Mouse (Mus musculus): ENCODE measurements at regions not wholly inside any gene's neighbourhood (a gene's known extent, or its start where the extent isn't known, plus 50 kb on each side); places are given as distances from the start of the nearest gene placed in this dataset.
"Not testable (repeated sequence)": the region's sequence is repeated elsewhere in the genome, so short reads cannot be mapped to it uniquely, and the experiment has no call there.

DNA sequence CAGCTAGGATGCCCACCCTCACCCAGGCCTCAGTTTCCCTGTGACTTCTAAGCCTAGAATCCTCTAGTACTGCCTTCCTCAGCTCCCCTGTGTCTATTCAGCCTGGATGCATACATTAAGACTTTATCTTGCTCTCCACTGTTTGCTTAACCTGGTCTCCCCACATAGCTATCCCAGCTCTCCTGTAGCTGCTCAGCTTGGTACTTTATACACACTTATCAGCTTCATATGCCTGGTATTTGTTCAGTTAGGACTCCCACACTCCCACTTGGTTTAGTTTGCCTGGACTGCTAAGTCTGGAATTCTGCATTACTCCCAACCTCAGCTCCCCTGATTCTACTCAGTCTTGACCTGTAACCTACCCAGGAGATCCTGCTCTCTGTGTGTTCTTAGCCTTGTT lies 147.7 kb downstream of the Tmem121 start:
- no peak for DNase-seq (ENCODE audit: low spot score in 2 of 2)

DNA sequence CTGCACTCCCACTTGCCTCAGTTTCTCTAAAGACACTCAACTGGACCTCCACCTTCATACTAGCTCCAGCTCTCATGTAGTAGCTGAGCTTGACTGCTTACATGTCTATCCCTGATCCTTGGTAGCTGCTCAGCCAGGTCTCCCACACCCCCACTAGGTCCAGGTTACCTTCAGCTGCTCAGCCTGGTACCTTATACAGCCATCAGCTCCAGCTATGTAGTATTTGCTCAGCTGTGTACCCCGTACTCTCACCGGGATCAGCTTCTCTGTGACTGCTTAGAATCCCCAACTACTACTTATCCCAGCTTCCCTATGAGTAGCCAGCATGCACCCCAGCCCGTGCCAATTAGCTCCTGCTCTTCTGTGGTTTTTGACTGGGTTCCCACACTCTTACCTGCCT lies 148.1 kb downstream of the Tmem121 start:
- not testable (repeated sequence) for DNase-seq (ENCODE audit: low spot score in 2 of 2)

DNA sequence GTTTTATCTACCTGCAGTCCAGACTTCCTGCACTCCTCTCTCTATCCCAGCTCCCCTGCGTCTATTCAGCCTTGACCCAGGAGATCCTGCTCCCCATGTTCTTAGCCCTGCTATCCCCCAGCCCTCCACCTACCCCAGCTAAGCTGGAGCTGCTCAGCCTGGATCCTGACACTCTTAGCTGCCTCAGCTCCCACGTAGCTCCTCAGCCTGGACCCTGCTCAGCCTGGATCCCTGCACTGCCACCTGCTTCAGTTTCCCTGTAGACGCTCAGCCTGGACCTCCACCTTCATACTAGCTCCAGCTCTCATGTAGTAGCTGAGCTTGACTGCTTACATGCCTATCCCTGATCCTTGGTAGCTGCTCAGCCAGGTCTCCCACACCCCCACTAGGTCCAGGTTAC lies 151.5 kb downstream of the Tmem121 start:
- no peak for DNase-seq (ENCODE audit: low spot score in 2 of 2)

DNA sequence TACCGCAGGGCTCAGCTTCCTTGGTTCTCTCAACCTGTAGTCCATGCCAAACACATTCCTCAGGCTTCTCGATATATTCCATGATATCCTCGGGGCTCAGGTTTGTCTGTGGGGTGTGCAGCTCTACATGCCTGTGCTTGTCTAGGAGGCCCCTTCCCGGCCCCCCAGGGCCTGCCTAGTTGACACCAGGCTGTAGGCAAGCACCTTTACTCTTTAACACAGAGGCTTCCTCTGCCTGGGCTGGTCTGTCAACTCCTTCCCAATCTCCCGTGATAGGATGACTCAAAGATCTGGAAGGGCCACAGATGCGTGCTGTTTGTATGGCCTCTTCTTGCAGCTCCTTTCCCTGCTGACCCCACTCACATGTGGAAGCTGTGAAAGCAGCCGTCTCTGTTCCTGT lies 150.4 kb upstream of the Adam6b start:
- no peak for DNase-seq (ENCODE audit: low spot score in 2 of 2)

DNA sequence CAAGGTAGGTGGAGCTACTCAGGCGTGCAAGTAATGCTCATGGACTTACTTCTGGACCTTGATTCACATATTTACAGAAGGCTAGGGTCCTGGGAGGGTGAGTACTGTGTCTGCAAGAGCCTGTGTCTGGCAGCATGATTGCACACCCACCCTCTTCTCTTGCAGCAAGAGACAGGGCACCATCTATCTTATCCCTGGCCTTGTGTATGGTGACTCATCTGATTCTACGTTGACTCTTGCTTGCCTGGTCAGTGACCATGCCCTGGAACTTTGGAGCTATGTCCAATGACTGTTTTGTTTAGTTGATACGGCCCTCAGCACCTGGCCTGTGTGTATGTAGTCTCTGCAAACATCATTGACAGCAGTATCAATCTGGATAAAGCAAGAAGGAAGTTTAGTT lies 148.3 kb upstream of the Adam6b start:
- no peak for DNase-seq (ENCODE audit: low spot score in 2 of 2)

DNA sequence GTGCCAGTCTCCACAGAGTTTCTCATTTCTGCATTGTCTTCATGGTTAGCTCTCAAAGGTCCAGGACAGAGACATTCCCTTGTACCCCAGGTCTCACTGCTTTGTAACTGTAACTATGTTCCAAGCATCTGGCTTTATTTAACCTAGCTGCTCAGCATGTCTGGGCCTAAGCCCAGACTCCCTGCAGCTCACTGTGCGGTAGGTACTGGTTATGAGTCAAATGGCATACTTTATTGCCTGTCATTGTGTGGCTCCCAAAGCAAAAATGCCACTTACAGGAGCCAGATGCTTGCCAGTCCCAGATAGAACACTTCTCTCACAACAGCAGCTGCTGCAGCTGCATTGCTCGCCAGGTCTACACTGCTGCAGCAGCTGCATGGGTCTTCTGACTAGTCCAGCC lies 134.2 kb upstream of the Adam6b start:
- DNase-seq (ENCODE audit: low spot score in 2 of 2), result no peak

DNA sequence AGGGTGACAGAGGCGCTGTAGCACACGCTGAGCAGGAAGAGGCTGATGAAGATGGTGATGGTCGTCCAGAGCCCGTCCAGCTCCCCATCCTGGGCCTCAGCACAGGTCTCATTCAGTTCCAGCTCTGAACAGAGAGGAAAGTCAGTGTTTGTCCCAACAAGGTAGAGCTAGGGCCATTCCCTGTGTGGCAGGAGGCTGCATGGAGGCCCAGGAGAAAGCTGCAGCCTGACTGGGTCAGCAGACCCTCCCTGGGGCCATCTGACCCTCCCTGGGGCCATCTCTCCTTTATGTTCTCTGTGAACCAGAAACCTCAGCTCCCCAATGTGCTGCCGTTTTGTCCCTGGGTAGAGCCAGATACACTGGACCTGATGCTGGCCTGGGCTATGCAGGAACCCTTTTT lies 131.2 kb upstream of the Adam6b start:
- DNase-seq (ENCODE audit: low spot score in 2 of 2), result no peak

DNA sequence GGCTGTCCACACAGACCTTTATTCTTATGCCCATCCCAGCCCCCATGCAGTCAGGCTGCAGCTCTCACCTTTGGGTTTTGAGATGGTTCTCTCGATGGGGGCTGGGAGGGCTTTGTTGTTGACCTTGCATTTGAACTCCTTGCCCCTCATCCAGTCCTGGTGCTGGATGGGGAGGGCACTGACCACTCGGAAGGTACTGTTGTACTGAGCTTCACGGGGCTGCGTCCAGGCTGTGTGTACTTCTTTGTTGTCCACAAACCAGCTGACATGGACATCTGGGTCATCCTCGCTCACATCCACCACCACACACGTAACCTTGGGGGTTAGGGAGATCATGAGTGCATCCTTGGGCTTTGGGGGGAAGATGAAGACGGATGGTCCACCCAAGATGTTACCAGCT lies 129.3 kb upstream of the Adam6b start:
- no peak for DNase-seq (ENCODE audit: low spot score in 2 of 2)

DNA sequence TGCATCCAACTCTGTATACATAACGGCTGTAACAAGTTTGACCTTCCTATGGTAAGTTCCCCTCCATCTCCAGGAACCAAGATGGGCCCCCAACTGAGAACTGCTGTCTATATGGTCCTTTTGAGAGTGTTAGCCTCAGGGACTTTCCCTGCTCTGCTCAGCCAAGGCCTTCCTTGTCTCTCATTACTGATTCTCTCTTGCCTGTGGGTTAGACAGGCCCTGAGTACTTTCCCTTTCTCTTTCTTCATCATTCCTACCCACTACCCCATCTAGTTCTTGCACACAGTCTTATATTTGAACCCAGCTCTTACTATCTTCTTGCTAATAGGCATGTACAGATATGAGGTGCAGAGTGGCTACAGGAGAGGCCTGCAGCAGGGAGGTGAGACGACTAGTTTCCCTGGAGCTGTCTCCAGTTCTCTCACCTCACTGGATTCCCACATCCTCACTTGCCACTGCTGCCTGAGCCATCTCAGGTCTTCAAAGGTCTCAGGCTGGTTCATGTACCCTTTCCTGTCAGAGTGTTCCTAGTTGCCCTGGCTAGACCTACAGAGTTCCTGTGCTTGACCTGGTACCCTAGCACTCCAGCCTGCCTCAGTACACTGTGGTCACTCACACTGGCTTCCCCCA lies 126.8 kb upstream of the Adam6b start:
- no peak for DNase-seq (ENCODE audit: low spot score in 2 of 2)

DNA sequence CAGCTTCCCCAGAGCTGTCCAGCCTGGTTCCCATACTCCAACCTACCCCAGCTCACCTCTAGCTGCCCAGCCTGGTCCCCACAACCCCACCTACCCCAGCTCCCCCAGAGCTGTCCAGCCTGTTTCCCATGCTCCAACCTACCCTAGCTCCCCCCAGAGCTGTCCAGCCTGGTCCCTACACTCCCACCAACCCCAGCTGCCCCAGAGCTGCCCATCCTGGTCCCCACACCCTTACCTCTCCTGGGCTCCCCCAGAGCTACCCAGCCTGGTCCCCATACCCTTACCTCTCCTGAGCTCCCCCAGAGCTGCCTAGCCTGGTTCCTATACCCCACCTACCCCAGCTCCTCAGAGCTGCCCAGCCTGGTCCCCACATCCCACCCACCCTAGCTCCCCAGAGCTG lies 125.3 kb upstream of the Adam6b start:
- DNase-seq (ENCODE audit: low spot score in 2 of 2), result no peak

DNA sequence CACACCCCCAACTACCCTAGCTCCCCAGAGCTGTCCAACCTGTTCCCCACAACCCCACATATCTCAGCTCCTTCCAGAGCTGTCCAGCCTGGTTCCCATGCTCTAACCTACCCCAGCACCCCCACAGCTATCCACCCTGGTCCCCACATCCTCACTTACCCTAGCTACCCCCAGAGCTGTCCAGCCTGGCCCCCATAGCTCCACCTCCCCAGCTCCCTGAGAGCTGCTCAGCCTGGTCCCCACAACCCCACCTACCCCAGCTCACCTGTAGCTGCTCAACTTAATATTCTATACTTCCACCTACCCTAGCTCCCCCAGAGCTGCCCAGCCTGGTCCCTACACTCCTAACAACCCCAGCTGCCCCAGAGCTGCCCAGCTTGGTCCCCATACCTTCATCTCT lies 124.9 kb upstream of the Adam6b start:
- no peak for DNase-seq (ENCODE audit: low spot score in 2 of 2)

DNA sequence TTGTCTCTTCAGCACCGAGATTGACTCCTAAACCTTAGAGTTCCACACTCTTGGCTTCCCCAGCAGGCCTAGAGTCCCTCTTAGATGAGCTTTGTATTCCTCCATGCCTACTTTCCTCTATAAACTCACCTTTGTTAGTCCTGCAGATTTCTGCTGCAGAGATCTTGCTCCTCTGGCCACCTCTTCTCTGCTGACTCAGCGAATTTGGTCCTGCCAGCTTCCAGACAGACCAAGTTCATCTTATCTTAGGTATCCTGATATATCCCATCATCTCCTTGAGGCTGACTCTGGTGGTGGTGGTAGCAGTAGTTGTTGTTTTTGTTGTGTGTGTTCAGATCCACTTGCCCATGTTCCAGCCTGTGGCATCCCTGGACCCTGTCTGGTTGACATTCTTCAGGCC lies 123.5 kb upstream of the Adam6b start:
- DNase-seq (ENCODE audit: low spot score in 2 of 2), result no peak

DNA sequence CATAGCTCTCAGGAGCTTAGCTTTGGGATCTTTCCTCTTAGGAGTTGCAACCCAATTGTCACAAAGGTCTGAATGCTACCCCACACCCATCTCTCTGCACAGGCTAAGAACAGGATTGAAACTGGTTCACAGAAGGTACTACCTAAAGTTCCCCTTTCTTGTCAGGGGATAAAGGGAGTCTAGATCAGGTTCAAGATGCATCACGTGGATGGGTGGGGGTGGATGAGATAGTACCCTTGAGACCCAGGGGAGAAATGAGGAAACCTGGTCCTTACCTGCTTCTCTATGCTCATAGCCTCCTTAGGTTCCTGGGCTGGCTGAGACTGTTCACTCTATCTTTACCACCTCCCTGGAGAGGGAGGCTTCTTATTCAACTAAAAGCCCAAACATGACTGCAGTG lies 122.9 kb upstream of the Adam6b start:
- DNase-seq (ENCODE audit: low spot score in 2 of 2), result no peak

DNA sequence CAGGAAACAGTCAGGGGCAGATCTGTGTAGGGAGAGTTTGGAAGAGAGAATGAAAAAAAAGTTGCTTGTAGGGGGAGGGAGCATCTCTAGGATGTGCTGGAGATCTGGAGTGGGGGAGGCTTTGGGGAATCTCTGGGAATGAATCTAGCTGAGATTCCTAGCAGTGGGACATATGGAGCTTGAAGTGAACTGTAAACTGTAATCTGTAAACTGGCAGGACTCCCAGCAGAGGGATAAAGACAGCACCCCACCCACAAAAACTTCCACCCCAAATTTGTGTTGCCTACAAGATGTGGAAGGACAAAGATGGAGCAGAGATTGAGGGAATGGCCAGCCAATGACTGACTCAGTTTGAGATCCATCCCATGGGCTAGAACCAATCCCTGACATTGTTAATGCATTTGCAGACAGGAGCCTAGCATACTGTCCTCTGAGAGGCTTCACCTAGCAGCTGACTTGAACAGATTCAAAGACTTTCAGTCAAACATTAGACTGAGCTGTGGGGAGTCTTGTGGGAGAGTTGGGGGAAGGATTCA lies 87.7 kb upstream of the Adam6b start:
- DNase-seq (ENCODE audit: low spot score in 2 of 2), result no peak

DNA sequence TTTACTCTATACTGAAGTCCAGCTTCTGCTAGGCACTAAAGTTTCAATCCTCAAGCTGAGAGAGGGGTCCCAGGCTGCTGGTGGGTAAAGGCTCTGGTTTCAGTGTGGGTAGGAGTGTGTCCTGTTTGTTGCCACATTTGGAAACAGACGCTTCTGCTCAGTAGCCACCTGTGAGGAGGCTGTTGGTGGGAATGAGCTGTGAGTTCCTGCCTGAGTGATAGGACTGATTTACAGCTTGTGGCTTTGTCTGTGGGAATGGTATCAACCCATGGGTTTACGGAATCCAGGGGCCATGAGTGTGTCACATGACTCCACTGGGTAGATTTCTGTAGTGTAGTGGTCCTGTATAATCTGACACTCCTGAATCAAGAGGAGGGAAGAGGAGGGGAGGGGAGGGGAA lies 86.5 kb upstream of the Adam6b start:
- no peak for DNase-seq (ENCODE audit: low spot score in 2 of 2)

DNA sequence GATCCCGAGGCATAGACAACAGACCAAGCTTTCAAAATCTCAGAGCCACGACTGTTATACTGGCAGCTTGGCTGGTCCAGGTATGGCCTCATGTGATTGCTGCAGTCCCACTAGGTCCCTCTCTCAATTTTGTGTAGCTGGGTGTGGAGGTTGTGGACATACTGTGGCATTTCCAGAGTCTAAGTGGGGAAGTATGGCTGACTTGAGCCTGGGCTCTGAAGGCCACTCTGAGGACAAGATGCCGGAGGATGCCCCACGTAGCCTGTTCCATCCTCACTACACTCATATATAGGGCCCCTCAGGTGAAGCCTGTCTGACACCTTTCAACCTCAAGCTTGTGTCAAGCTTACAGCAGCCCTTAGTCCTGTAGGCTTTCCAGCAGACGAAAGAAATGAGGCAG lies 78.2 kb upstream of the Adam6b start:
- DNase-seq (ENCODE audit: low spot score in 2 of 2), result no peak

DNA sequence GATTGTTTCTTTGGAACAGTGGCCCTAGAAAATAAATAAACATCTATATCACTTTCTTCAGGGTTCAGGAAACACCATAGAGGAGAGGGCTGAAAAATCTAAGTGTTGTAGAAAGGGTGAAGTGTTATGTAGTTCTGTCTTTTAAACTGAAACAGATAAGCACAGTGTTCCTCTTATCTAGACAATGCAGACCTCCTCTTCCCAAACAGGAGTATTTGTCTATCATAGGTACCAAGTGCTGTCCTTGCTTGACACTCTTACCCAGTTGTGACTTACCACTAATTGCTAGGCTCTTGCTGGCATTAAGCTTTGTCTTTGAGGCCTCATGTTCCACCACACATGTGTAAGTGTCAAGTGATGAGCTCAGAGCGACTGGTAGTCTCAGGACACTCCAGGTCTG lies 75.3 kb upstream of the Adam6b start:
- DNase-seq (ENCODE audit: low spot score in 2 of 2), result no peak

DNA sequence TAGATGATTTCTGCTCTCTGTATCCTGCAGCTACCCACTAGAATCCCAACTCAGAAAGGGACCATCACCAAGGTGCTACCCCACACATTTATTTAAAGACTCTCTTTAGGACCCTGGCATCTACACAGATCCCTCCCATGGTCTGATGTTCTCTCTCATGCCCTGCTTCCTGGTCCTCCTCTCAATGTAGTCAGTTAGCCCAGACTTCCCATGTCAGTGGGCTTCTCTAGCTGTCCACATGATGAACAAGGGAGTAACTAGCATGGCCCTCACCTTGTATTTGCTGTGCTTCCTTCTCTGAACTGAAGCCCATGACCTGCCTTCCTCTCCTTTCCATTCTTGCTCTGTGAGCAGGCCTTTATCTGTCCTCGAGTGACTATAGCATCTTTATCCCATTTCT lies 71.8 kb upstream of the Adam6b start:
- no peak for DNase-seq (ENCODE audit: low spot score in 2 of 2)

DNA sequence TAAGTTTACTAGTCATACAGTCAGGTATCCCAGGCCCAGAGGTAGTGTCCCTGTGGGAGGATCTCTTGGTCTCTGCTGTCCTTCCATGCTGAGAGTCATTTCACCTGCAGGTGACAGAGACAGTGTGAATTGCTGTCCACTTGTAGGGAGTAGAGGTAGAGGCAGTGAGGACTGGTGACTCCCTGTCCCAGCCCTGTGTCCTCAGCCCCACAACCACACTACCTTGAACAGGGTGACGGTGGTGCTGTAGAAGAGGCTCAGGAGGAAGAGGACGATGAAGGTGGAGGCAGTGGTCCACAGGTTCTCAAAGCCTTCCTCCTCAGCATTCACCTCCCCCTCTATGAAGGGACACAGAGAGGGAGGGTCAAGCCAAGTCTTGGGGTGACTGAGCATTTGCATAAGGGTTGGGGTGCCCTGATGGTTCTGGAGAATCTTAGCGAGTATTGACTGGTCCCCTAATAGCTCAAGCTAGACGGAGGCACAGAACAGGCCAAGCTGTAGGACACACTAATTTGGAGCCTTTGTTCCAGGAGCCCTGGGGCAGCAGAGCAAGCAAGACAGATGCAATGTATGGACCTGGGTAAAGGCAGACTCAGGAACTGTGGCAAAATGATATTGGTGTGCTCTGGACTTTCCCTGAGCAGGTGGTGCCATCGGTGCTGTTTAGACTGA lies 70.4 kb upstream of the Adam6b start:
- DNase-seq (ENCODE audit: low spot score in 2 of 2), result no peak

DNA sequence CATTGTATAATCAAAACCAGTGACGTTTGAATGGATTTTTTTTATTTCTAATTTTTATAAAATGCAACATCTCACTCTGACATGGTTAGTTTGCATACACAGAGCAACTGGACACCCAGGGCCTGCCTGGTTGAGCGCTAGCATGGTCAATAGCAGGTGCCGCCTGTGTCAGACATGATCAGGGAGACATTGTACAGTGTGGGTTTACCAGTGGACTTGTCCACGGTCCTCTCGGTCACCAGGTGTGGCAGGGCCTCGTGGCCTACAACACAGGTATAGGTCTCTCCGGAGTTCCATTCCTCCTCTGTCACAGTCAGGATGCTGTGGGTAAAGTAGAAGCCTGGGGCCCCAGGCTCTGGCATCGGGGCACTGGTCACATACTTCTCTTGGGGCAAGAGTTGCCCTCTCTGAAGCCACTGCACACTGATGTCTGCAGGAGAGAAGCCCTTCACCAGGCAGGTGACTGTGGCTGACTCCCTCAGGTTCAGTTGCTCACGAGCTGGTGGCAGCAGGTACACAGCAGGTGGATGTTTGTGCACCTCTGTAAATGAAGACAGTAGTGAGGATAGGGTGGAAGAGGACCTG lies 68.5 kb upstream of the Adam6b start:
- no peak for DNase-seq (ENCODE audit: low spot score in 2 of 2)

DNA sequence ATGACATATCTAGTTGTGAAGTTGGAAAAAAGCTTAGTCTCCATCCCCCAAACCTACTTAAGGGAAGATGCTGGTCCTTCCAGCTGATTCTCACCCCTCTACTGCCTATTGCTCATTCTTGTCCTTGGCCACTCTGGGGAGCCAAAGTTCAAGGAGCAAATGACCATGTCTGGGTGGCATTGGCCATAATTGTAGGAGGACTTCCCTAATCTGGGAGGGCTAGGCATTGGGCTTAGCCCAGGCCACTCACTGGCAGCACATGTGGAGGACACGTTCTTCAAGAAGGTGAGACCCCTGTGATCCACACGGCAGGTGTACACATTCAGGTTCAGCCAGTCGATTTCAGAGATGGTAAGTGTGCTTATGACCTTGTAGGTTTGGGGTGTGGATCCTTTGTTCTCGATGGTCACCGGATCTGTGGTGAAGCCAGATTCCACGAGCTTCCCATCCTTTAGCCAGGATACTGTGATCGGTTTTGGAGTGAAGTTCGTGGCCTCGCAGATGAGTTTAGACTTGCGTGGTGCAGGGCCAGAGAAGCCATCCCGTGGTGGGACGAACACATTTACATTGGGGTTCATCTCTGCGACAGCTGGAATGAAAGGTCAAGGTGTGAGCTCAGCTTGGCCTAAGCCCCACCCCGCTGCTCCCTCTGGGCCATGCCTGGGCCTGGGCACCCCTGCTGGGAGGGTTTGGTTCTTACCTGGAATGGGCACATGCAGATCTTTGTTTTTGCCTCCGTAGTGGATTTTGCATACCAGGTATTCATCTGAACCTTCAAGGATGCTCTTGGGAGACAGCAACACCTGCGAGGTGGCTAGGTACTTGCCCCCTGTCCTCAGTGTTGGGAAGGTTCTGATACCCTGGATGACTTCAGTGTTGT lies 67.4 kb upstream of the Adam6b start:
- no peak for DNase-seq (ENCODE audit: low spot score in 2 of 2)

DNA sequence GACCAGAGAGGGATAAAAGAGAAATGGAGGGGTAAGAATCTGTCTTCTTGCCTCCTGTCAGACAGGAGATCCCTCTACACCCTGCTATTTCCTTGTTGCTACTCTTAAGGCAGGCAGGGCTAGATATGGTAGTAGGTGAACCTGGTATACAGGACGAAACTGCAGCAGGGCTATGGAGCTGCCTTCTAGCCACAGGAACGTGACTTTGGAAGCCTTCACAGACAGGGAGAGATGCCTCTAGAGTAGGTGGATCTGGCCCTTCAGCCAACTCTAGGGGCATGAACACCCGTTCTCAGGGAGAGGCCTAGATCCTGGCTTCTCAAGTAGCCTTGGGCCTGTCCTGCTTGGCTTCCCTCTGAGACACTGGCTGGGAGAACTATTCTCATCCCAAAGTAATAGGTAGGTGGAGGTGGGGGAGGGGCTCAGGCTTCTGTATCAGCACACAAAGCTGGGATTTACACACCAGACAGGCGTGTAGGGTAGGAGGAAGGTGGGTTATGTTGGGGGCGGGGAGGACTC lies 66.5 kb upstream of the Adam6b start:
- DNase-seq (ENCODE audit: low spot score in 2 of 2), result no peak
